Mouse (Mus musculus): ENCODE measurements around the gene Chmp6. TPM values are rescaled to one million over a fixed set of nuclear protein-coding genes. Genes with fewer than 3 reads are reported as not detected.

Gene Chmp6
- polyA plus RNA-seq, 1 experiment from 2014 or later: 90.3 TPM

GRCm38 (mm10) chr11:119928023-119928681 is 14.9 kb downstream of the Chmp6 start:
- WGBS: 54% methylated on average over 16 of the region's 16 CpGs
- Histone ChIP-seq H3K9me3 (ENCODE audit: control insufficient read depth, low read length) (0 out of 2 replicates have a peak, but pooled peaks cover 3% of the 10 kb centered on the region), H3K27me3 (ENCODE audit: control insufficient read depth, insufficient read depth, low read depth, low read length) (no peaks in the 10 kb centered on the region), H3K27ac (ENCODE audit: low read length) (no peak overlapping the region), H3K4me1 (replicated peaks; ENCODE audit: control insufficient read depth, insufficient read depth, low read length) (no peaks in the 10 kb centered on the region; the same call in 1 of the 2 replicates), H3K36me3 (ENCODE audit: control insufficient read depth, insufficient read depth, low read length) (no peaks in the 10 kb centered on the region), H3K9ac (ENCODE audit: low read length) (no peak overlapping the region), H3K4me3 (ENCODE audit: low read length) (no peak overlapping the region), H3K4me2 (ENCODE audit: low read depth, low read length) (peak overlapping the region; percentile 34)
- peak; percentile 39 for ATAC-seq (ENCODE audit: low read depth)

- no peak for ATAC-seq (ENCODE audit: low read depth)
- Histone ChIP-seq H3K9me3 (ENCODE audit: control insufficient read depth, low read length) (0 out of 2 replicates have a peak, but pooled peaks cover 3% of the 10 kb centered on the region), H3K27me3 (ENCODE audit: control insufficient read depth, insufficient read depth, low read depth, low read length) (no peaks in the 10 kb centered on the region), H3K36me3 (ENCODE audit: control insufficient read depth, insufficient read depth, low read length) (no peaks in the 10 kb centered on the region), H3K4me1 (replicated peaks; ENCODE audit: control insufficient read depth, insufficient read depth, low read length) (no peaks in the 10 kb centered on the region; the same call in 1 of the 2 replicates), H3K27ac (ENCODE audit: low read length) (no peak overlapping the region), H3K4me2 (ENCODE audit: low read depth, low read length) (no peak overlapping the region), H3K4me3 (ENCODE audit: low read length) (no peak overlapping the region), H3K9ac (ENCODE audit: low read length) (no peak overlapping the region)
- 70% methylated on average over 6 of the region's 6 CpGs for WGBS
Measured at GRCm38 (mm10) chr11:119929603-119930265, 16.5 kb downstream of the Chmp6 start.

- Histone ChIP-seq H3K4me1 (replicated peaks; ENCODE audit: control insufficient read depth, insufficient read depth, low read length) (peaks cover 6% of the 10 kb centered on the region), H3K4me2 (ENCODE audit: low read depth, low read length) (no peak overlapping the region), H3K9me3 (ENCODE audit: control insufficient read depth, low read length) (0 out of 2 replicates have a peak, but pooled peaks cover 3% of the 10 kb centered on the region), H3K9ac (ENCODE audit: low read length) (no peak overlapping the region), H3K36me3 (ENCODE audit: control insufficient read depth, insufficient read depth, low read length) (no peaks in the 10 kb centered on the region), H3K4me3 (ENCODE audit: low read length) (no peak overlapping the region), H3K27me3 (ENCODE audit: control insufficient read depth, insufficient read depth, low read depth, low read length) (no peaks in the 10 kb centered on the region), H3K27ac (ENCODE audit: low read length) (no peak overlapping the region)
- 73% methylated on average over 10 of the region's 10 CpGs for WGBS
- ATAC-seq (ENCODE audit: low read depth): no peak
Measured at GRCm38 (mm10) chr11:119931809-119932208, 18.6 kb downstream of the Chmp6 start.

- 57% methylated on average over 4 of the region's 4 CpGs for WGBS
- no peak overlapping the region for H3K9ac ChIP-seq (ENCODE audit: low read length)
- ATAC-seq (ENCODE audit: low read depth): no peak
- peaks cover 20% of the 10 kb centered on the region for H3K4me1 ChIP-seq (replicated peaks; ENCODE audit: control insufficient read depth, insufficient read depth, low read length)
- no peaks in the 10 kb centered on the region for H3K27me3 ChIP-seq (ENCODE audit: control insufficient read depth, insufficient read depth, low read depth, low read length)
- H3K4me2 ChIP-seq (ENCODE audit: low read depth, low read length): no peak overlapping the region
- no peak overlapping the region for H3K4me3 ChIP-seq (ENCODE audit: low read length)
- H3K36me3 ChIP-seq (ENCODE audit: control insufficient read depth, insufficient read depth, low read length): no peaks in the 10 kb centered on the region
- 0 out of 2 replicates have a peak, but pooled peaks cover 3% of the 10 kb centered on the region for H3K9me3 ChIP-seq (ENCODE audit: control insufficient read depth, low read length)
- no peak overlapping the region for H3K27ac ChIP-seq (ENCODE audit: low read length)
Measured at GRCm38 (mm10) chr11:119933142-119933541, 19.9 kb downstream of the Chmp6 start.

GRCm38 (mm10) chr11:119933819-119934583 is 20.8 kb downstream of the Chmp6 start:
- no peak overlapping the region for H3K4me3 ChIP-seq (ENCODE audit: low read length)
- no peak overlapping the region for H3K9ac ChIP-seq (ENCODE audit: low read length)
- H3K36me3 ChIP-seq (ENCODE audit: control insufficient read depth, insufficient read depth, low read length): no peaks in the 10 kb centered on the region
- WGBS: 81% methylated on average over 8 of the region's 8 CpGs
- no peak for ATAC-seq (ENCODE audit: low read depth)
- H3K27ac ChIP-seq (ENCODE audit: low read length): no peak overlapping the region
- H3K27me3 ChIP-seq (ENCODE audit: control insufficient read depth, insufficient read depth, low read depth, low read length): no peaks in the 10 kb centered on the region
- no peak overlapping the region for H3K4me2 ChIP-seq (ENCODE audit: low read depth, low read length)
- 0 out of 2 replicates have a peak, but pooled peaks cover 3% of the 10 kb centered on the region for H3K9me3 ChIP-seq (ENCODE audit: control insufficient read depth, low read length)
- peaks cover 28% of the 10 kb centered on the region for H3K4me1 ChIP-seq (replicated peaks; ENCODE audit: control insufficient read depth, insufficient read depth, low read length)

- H3K4me1 ChIP-seq (replicated peaks; ENCODE audit: control insufficient read depth, insufficient read depth, low read length): peaks cover 31% of the 10 kb centered on the region
Measured at GRCm38 (mm10) chr11:119934773-119935172, 21.5 kb downstream of the Chmp6 start.

GRCm38 (mm10) chr11:119935457-119935856 is 22.2 kb downstream of the Chmp6 start:
- Histone ChIP-seq H3K4me2 (ENCODE audit: low read depth, low read length) (no peak overlapping the region), H3K27me3 (ENCODE audit: control insufficient read depth, insufficient read depth, low read depth, low read length) (no peaks in the 10 kb centered on the region), H3K4me1 (replicated peaks; ENCODE audit: control insufficient read depth, insufficient read depth, low read length) (peaks cover 38% of the 10 kb centered on the region), H3K9me3 (ENCODE audit: control insufficient read depth, low read length) (0 out of 2 replicates have a peak, but pooled peaks cover 3% of the 10 kb centered on the region), H3K36me3 (ENCODE audit: control insufficient read depth, insufficient read depth, low read length) (no peaks in the 10 kb centered on the region), H3K27ac (ENCODE audit: low read length) (no peak overlapping the region), H3K4me3 (ENCODE audit: low read length) (no peak overlapping the region), H3K9ac (ENCODE audit: low read length) (no peak overlapping the region)
- no peak for ATAC-seq (ENCODE audit: low read depth)
- WGBS: 19% methylated on average over 6 of the region's 6 CpGs

More at GRCm38 (mm10) chr11:119934773-119935172, 21.5 kb downstream of the Chmp6 start:
- Histone ChIP-seq H3K4me2 (ENCODE audit: low read depth, low read length) (no peak overlapping the region), H3K4me3 (ENCODE audit: low read length) (no peak overlapping the region), H3K36me3 (ENCODE audit: control insufficient read depth, insufficient read depth, low read length) (no peaks in the 10 kb centered on the region), H3K27me3 (ENCODE audit: control insufficient read depth, insufficient read depth, low read depth, low read length) (no peaks in the 10 kb centered on the region), H3K9me3 (ENCODE audit: control insufficient read depth, low read length) (0 out of 2 replicates have a peak, but pooled peaks cover 3% of the 10 kb centered on the region), H3K27ac (ENCODE audit: low read length) (no peak overlapping the region), H3K9ac (ENCODE audit: low read length) (no peak overlapping the region)
- 67% methylated on average over 8 of the region's 8 CpGs for WGBS
- ATAC-seq (ENCODE audit: low read depth): no peak

GRCm38 (mm10) chr11:119936456-119936855 is 23.2 kb downstream of the Chmp6 start:
- Histone ChIP-seq H3K27ac (ENCODE audit: low read length) (peak overlapping the region; percentile 19), H3K4me1 (replicated peaks; ENCODE audit: control insufficient read depth, insufficient read depth, low read length) (peaks cover 46% of the 10 kb centered on the region), H3K4me3 (ENCODE audit: low read length) (no peak overlapping the region), H3K4me2 (ENCODE audit: low read depth, low read length) (no peak overlapping the region), H3K9me3 (ENCODE audit: control insufficient read depth, low read length) (no peaks in the 10 kb centered on the region), H3K9ac (ENCODE audit: low read length) (no peak overlapping the region), H3K36me3 (ENCODE audit: control insufficient read depth, insufficient read depth, low read length) (no peaks in the 10 kb centered on the region), H3K27me3 (ENCODE audit: control insufficient read depth, insufficient read depth, low read depth, low read length) (no peaks in the 10 kb centered on the region)
- WGBS: 78% methylated on average over 2 of the region's 2 CpGs
- no peak for ATAC-seq (ENCODE audit: low read depth)

- Histone ChIP-seq H3K4me2 (ENCODE audit: low read depth, low read length) (no peak overlapping the region), H3K9ac (ENCODE audit: low read length) (0 out of 2 replicates have a peak overlapping the region, but pooled peaks have one; percentile 8), H3K9me3 (ENCODE audit: control insufficient read depth, low read length) (no peaks in the 10 kb centered on the region), H3K27ac (ENCODE audit: low read length) (peak overlapping the region; percentile 19), H3K36me3 (ENCODE audit: control insufficient read depth, insufficient read depth, low read length) (no peaks in the 10 kb centered on the region), H3K27me3 (ENCODE audit: control insufficient read depth, insufficient read depth, low read depth, low read length) (no peaks in the 10 kb centered on the region), H3K4me1 (replicated peaks; ENCODE audit: control insufficient read depth, insufficient read depth, low read length) (peaks cover 50% of the 10 kb centered on the region), H3K4me3 (ENCODE audit: low read length) (no peak overlapping the region)
- WGBS: 38% methylated on average over 12 of the region's 12 CpGs
- peak; percentile 37; the same call in 1 of the 2 replicates for ATAC-seq (ENCODE audit: low read depth)
Measured at GRCm38 (mm10) chr11:119937216-119937615, 24.0 kb downstream of the Chmp6 start.

All from lung, embryonic 16.5 days (tissue).